ENCODE assay signal across 26 mouse cellular contexts in the genomic region with DNA sequence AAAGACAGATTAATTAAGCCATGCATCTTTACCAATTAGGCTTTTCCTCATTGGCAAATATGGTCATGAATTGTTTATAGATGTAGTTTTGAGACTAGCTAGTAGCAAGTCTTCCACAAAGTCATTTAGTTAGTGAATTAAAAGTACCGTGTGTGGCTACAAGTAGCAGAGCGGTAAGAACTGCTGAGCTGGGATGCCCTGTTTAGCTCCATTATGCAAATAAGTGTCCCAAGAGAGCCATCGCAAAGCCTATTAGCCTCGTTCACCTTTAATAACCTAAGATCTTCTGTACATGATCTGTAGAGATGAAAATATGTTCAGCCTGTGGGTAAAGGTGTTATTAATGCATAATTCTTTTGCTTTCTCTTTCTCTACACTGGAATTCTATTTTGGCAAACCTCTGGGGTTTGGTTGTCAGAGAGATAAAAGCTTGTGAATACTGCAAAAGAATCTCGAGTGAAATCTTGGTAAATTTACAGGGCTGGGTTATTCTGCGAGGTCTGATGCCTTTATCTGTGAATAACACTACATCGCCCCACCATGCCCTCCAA.
DNase-seq lines count a peak whose midpoint lies in the region; ATAC-seq and TF ChIP-seq lines count a peak whose summit lies in the region.
"Had no signal": no experiment of that assay in that cellular context is flagged by ENCODE, and none has a peak within 500 bp of the region (broad histone marks: within the 10 kb centered on the region; RNA-seq: fewer than 3 reads in every experiment).

No protein-coding gene starts in this region.

- peak; percentile 33 for DNase-seq in hindbrain, postnatal 0 days (ENCODE audit: low spot score)
- no peak for DNase-seq in hindbrain, embryonic 11.5 days (ENCODE audit: low spot score)
- peak; percentile 59 for DNase-seq in brain, embryonic 14.5 days (ENCODE audit: low read depth)
- no peak for DNase-seq in heart, postnatal 10 days
- DNase-seq in right cerebral cortex, postnatal 25 days = no peak
- DNase-seq: adrenal gland, adult 2 months; adrenal gland, postnatal 14 days; B cell, adult 2 months; cerebellum, adult 11-12 months; cerebellum, adult 8-10 months; cerebellum, postnatal 10 days; cerebellum, postnatal 36 days; embryo, embryonic 11 days; gastrocnemius, postnatal 10 days; gastrocnemius, postnatal 36 days; heart, adult 2 months had no signal

- H3K36me3 ChIP-seq in hindbrain, postnatal 0 days (ENCODE audit: insufficient read depth, low read length) = no peaks in the 10 kb centered on the region
- H3K36me3 ChIP-seq in hindbrain, embryonic 11.5 days (ENCODE audit: control insufficient read depth, insufficient read depth, low read length) = no peaks in the 10 kb centered on the region
- H3K36me3 ChIP-seq in midbrain, embryonic 16.5 days (ENCODE audit: control insufficient read depth, insufficient read depth, low read length) = no peaks in the 10 kb centered on the region
- no peaks in the 10 kb centered on the region for H3K36me3 ChIP-seq in midbrain, embryonic 13.5 days
- H3K36me3 ChIP-seq: embryonic facial prominence, embryonic 10.5 days; embryonic facial prominence, embryonic 13.5 days; heart, embryonic 10.5 days; heart, embryonic 13.5 days; hindbrain, embryonic 15.5 days had no signal

- TF ChIP-seq CTCF in hindbrain, postnatal 0 days (IDR thresholded peaks at IDR 0.05; ENCODE audit: low read depth) = no peak
- no peak for TF ChIP-seq CTCF in brain, embryonic 14.5 days (IDR thresholded peaks at IDR 0.05; ENCODE audit: borderline replicate concordance, extremely low read depth, insufficient read depth, insufficient read length)

- intact Hi-C loops in heart, postnatal 10 days (cut with DNase I) = no loop called here

- H3K9me3 ChIP-seq in hindbrain, postnatal 0 days (ENCODE audit: low read length) = no peaks in the 10 kb centered on the region
- H3K9me3 ChIP-seq in hindbrain, embryonic 11.5 days (ENCODE audit: control insufficient read depth, low read length) = no peaks in the 10 kb centered on the region
- no peaks in the 10 kb centered on the region for H3K9me3 ChIP-seq in midbrain, embryonic 16.5 days (replicated peaks; ENCODE audit: control insufficient read depth, low read length, poor library complexity, severe bottlenecking)
- H3K9me3 ChIP-seq in midbrain, embryonic 13.5 days = no peaks in the 10 kb centered on the region
- H3K9me3 ChIP-seq: embryonic facial prominence, embryonic 10.5 days; embryonic facial prominence, embryonic 13.5 days; forebrain, embryonic 13.5 days; heart, embryonic 10.5 days; heart, embryonic 13.5 days; hindbrain, embryonic 15.5 days had no signal

- no peaks in the 10 kb centered on the region for H3K27me3 ChIP-seq in hindbrain, postnatal 0 days (ENCODE audit: insufficient read depth, low read length)
- no peaks in the 10 kb centered on the region for H3K27me3 ChIP-seq in hindbrain, embryonic 11.5 days (ENCODE audit: control insufficient read depth, insufficient read depth, low read length)
- no peaks in the 10 kb centered on the region for H3K27me3 ChIP-seq in midbrain, embryonic 16.5 days (ENCODE audit: control insufficient read depth, insufficient read depth, low read depth, low read length)
- no peaks in the 10 kb centered on the region for H3K27me3 ChIP-seq in midbrain, embryonic 13.5 days
- H3K27me3 ChIP-seq: embryonic facial prominence, embryonic 13.5 days; forebrain, embryonic 13.5 days; heart, embryonic 13.5 days; hindbrain, embryonic 15.5 days had no signal

- H3K4me3 ChIP-seq in hindbrain, postnatal 0 days (ENCODE audit: low read length) = no peak overlapping the region
- H3K4me3 ChIP-seq in hindbrain, embryonic 11.5 days (ENCODE audit: low read depth, low read length) = no peak overlapping the region
- H3K4me3 ChIP-seq in midbrain, embryonic 16.5 days (ENCODE audit: low read depth, low read length) = no peak overlapping the region
- H3K4me3 ChIP-seq in midbrain, embryonic 13.5 days (replicated peaks) = no peak overlapping the region
- H3K4me3 ChIP-seq: embryonic facial prominence, embryonic 10.5 days; embryonic facial prominence, embryonic 13.5 days; erythroblast, embryonic 14.5 days; forebrain, embryonic 13.5 days; heart, adult 2 months; heart, embryonic 10.5 days; heart, embryonic 13.5 days; hindbrain, embryonic 15.5 days had no signal

- no peaks in the 10 kb centered on the region for H3K4me1 ChIP-seq in hindbrain, postnatal 0 days (ENCODE audit: insufficient read depth, low read length)
- H3K4me1 ChIP-seq in hindbrain, embryonic 11.5 days (replicated peaks; ENCODE audit: control insufficient read depth, insufficient read depth, low read length) = no peaks in the 10 kb centered on the region
- H3K4me1 ChIP-seq in midbrain, embryonic 16.5 days (ENCODE audit: control insufficient read depth, insufficient read depth, low read length) = peaks cover 14% of the 10 kb centered on the region
- peaks cover 15% of the 10 kb centered on the region for H3K4me1 ChIP-seq in midbrain, embryonic 13.5 days (replicated peaks)
- H3K4me1 ChIP-seq: embryonic facial prominence, embryonic 10.5 days; embryonic facial prominence, embryonic 13.5 days had no signal

- ATAC-seq in hindbrain, postnatal 0 days = no peak
- no peak for ATAC-seq in hindbrain, embryonic 11.5 days (ENCODE audit: low FRiP score)
- ATAC-seq in midbrain, embryonic 16.5 days = 0 out of 2 replicates have a peak, but pooled peaks have one; percentile 39
- no peak for ATAC-seq in midbrain, embryonic 13.5 days
- ATAC-seq: forebrain, embryonic 13.5 days; forebrain, embryonic 16.5 days had no signal

- no peak overlapping the region for H3K9ac ChIP-seq in hindbrain, postnatal 0 days (replicated peaks; ENCODE audit: low read length)
- no peak overlapping the region for H3K9ac ChIP-seq in hindbrain, embryonic 11.5 days (ENCODE audit: low read depth, low read length)
- no peak overlapping the region for H3K9ac ChIP-seq in midbrain, embryonic 16.5 days (ENCODE audit: low read depth, low read length)
- no peak overlapping the region for H3K9ac ChIP-seq in midbrain, embryonic 13.5 days (replicated peaks)
- H3K9ac ChIP-seq: embryonic facial prominence, embryonic 13.5 days; forebrain, embryonic 13.5 days; heart, embryonic 13.5 days; hindbrain, embryonic 15.5 days had no signal

- no peak for TF ChIP-seq POLR2A in brain, embryonic 14.5 days (IDR thresholded peaks at IDR 0.05; ENCODE audit: borderline replicate concordance, extremely low read depth, insufficient read depth, insufficient read length, poor library complexity, severe bottlenecking)

- H3K27ac ChIP-seq in hindbrain, postnatal 0 days = no peak overlapping the region
- no peak overlapping the region for H3K27ac ChIP-seq in hindbrain, embryonic 11.5 days (ENCODE audit: low read depth, low read length)
- H3K27ac ChIP-seq in midbrain, embryonic 16.5 days (ENCODE audit: low read length) = no peak overlapping the region
- no peak overlapping the region for H3K27ac ChIP-seq in midbrain, embryonic 13.5 days
- H3K27ac ChIP-seq: embryonic facial prominence, embryonic 10.5 days; embryonic facial prominence, embryonic 13.5 days; forebrain, embryonic 13.5 days; heart, adult 2 months; heart, embryonic 10.5 days; heart, embryonic 13.5 days; hindbrain, embryonic 15.5 days had no signal

- H3K4me2 ChIP-seq in hindbrain, postnatal 0 days (ENCODE audit: low read depth, low read length) = no peak overlapping the region
- no peak overlapping the region for H3K4me2 ChIP-seq in hindbrain, embryonic 11.5 days (replicated peaks; ENCODE audit: low read depth, low read length)
- 0 out of 2 replicates have a peak overlapping the region, but pooled peaks have one; percentile 9 for H3K4me2 ChIP-seq in midbrain, embryonic 16.5 days (ENCODE audit: low read length)
- H3K4me2 ChIP-seq in midbrain, embryonic 13.5 days (replicated peaks) = no peak overlapping the region
- H3K4me2 ChIP-seq: embryonic facial prominence, embryonic 13.5 days; forebrain, embryonic 13.5 days; heart, embryonic 13.5 days; hindbrain, embryonic 15.5 days had no signal

- 60% methylated on average over 7 of the region's 7 CpGs for WGBS in hindbrain, postnatal 0 days
- 83% methylated on average over 7 of the region's 7 CpGs for WGBS in hindbrain, embryonic 11.5 days
- 46% methylated on average over 7 of the region's 7 CpGs for WGBS in midbrain, embryonic 16.5 days
- WGBS in midbrain, embryonic 13.5 days = 62% methylated on average over 7 of the region's 7 CpGs

Comparison
In these comparisons a context has a peak if more than half of its experiments do, and no peak if none do; other contexts are left out.
1. DNase-seq: peak in hindbrain, postnatal 0 days (single experiment) and brain, embryonic 14.5 days (single experiment); none in hindbrain, embryonic 11.5 days (single experiment), heart, postnatal 10 days (0 of 2) and right cerebral cortex, postnatal 25 days (single experiment).